Mouse (Mus musculus): ENCODE results near the gene Ccdc107. TPM values are rescaled to one million over a fixed set of nuclear protein-coding genes. Genes with fewer than 3 reads are reported as not detected.

Gene Ccdc107
- total RNA-seq (2018; cell fraction: chromatin; rRNA removed) = 10 to 100 TPM in 21 of 26 experiments, 1 to 10 TPM in 5; 3.7 to 31.8 (median 17.7) TPM
- 10 to 100 TPM; 15.7 to 30.8 (median 22.4) TPM for total RNA-seq (2018; cell fraction: cytosol; rRNA removed)
- 10 to 100 TPM in 25 of 26 experiments, 1 to 10 TPM in 1; 7.9 to 38.1 (median 20.2) TPM for total RNA-seq (2018; cell fraction: nucleus; rRNA removed)
- polyA plus RNA-seq (2018) = 24.0 to 38.6 TPM (median 24.2 TPM) in 3 replicates

DNA sequence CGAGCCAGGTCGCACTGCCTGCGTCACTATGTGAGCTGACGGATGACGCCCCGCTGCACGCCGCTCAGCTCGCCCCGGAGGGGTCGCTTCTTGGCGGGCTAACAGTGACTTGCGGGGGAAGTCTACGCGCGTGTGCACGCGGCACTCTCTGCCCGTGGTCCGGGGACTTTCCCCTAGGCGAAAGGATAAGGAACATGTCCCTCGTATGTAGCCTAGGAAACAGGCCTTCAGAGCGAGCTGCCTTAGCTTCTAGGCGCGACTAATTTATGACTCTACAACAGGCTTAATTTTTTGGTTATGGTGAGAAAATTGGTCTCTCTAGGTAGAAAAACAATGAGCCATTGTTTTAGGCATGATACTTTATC lies at the start of gene Ccdc107:
Gene Ccdc107 (plus strand): TSS at position 80 of the 365 bp plus-strand sequence.
- H3K79me2 ChIP-seq (ENCODE audit: inconsistent target) = no peaks in the 10 kb centered on the region
- peak within 1 kb of the TSS; percentile 65 for H3K27ac ChIP-seq
- under 1% methylated on average over 25 of the region's 25 CpGs for WGBS (ENCODE audit: missing documents)
- H3K36me3 ChIP-seq (ENCODE audit: inconsistent target) = no peaks in the 10 kb centered on the region
- peak within 1 kb of the TSS; percentile 54 for H3K4me3 ChIP-seq (ENCODE audit: inconsistent target)

DNA sequence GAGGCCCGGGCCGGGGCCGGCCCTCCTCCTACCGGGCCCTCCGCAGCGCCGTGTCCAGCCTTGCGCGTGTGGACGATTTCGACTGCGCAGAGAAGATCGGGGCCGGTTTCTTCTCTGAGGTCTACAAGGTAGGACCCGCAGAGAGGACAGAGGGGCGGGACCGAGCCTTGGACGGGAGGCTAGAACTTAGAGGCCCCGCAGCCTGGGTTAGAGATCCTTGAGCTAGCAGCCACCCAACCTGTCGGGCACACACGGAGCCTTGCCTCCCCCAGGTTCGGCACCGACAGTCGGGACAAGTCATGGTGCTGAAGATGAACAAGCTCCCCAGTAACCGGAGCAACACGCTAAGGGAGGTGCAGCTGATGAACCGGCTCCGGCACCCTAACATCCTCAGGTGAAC lies 49.2 kb upstream of the Ccdc107 start:
- Histone ChIP-seq H3K27ac (no peak overlapping the region), H3K36me3 (ENCODE audit: inconsistent target) (peaks cover 29% of the 10 kb centered on the region), H3K4me3 (ENCODE audit: inconsistent target) (peak overlapping the region; percentile 66), H3K79me2 (ENCODE audit: inconsistent target) (peaks cover 15% of the 10 kb centered on the region)
- WGBS (ENCODE audit: missing documents) = 3% methylated on average over 28 of the region's 28 CpGs

DNA sequence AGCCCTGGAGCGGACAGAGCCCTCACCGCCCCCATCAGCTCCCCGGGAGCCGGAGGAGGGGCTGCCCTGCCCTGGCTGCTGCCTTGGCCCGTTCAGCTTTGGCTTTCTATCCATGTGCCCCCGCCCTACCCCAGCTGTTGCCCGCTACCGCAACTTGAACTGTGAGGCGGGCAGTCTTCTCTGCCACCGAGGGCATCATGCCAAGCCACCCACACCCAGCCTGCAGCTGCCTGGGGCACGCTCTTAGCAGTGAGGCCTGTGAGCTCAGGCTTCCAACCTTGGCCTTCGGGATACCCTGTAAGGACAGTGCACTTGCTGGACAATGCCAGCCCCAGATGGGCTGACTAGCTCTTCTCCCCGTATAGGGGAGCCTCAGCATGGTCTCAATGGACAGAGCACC lies 45.4 kb upstream of the Ccdc107 start:
- peaks cover 40% of the 10 kb centered on the region for H3K79me2 ChIP-seq (ENCODE audit: inconsistent target)
- H3K36me3 ChIP-seq (ENCODE audit: inconsistent target) = peaks cover 61% of the 10 kb centered on the region
- no peak overlapping the region for H3K4me3 ChIP-seq (ENCODE audit: inconsistent target)
- H3K27ac ChIP-seq = no peak overlapping the region
- 94% methylated on average over 13 of the region's 13 CpGs for WGBS (ENCODE audit: missing documents)

DNA sequence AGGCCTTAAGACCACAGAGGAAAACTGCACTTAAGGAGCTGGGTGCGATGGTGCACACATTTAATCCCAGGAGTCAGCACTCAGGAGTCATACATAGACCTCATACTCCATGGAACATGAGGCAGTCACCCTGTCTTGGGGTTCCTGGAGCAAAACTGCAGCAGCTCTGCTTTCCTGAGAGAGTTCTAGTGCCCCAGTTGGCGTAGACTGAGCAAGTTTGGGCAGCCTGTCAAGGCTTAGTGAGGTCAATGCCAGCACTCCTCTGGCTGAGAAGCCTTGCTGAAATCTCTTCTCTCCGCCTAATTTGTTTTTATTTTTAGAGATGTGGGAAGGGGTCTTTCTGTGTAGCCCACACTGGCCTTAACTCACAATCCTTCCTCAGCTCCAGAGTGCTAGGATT lies 44.1 kb upstream of the Ccdc107 start:
- H3K4me3 ChIP-seq (ENCODE audit: inconsistent target) = no peak overlapping the region
- H3K27ac ChIP-seq = no peak overlapping the region
- WGBS (ENCODE audit: missing documents) = 97% methylated on average over 3 of the region's 3 CpGs
- peaks cover 61% of the 10 kb centered on the region for H3K36me3 ChIP-seq (ENCODE audit: inconsistent target)
- peaks cover 51% of the 10 kb centered on the region for H3K79me2 ChIP-seq (ENCODE audit: inconsistent target)

DNA sequence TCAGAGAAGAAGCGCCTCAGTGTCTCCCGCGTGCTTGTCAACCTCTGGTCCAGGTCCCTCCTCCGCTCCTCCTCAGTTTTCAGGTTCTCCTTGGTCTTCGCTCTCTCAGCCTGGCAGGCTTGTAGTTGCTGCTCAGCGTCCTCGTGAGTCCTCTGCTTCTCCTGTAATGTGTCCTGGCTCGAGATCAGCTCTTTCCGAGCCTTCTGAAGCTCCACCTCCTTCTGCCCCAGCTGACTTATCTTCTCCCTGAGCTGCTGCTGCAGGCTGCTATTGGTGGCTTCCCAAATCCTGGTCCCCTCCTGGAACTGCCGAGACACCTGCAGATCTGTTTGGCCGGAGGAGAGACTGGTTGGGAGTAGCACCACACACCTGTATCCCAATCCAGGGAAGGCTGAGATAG lies 40.4 kb upstream of the Ccdc107 start:
- no peak overlapping the region for H3K4me3 ChIP-seq (ENCODE audit: inconsistent target)
- H3K79me2 ChIP-seq (ENCODE audit: inconsistent target) = peaks cover 45% of the 10 kb centered on the region
- WGBS (ENCODE audit: missing documents) = 87% methylated on average over 10 of the region's 11 CpGs
- H3K36me3 ChIP-seq (ENCODE audit: inconsistent target) = peaks cover 44% of the 10 kb centered on the region
- no peak overlapping the region for H3K27ac ChIP-seq

DNA sequence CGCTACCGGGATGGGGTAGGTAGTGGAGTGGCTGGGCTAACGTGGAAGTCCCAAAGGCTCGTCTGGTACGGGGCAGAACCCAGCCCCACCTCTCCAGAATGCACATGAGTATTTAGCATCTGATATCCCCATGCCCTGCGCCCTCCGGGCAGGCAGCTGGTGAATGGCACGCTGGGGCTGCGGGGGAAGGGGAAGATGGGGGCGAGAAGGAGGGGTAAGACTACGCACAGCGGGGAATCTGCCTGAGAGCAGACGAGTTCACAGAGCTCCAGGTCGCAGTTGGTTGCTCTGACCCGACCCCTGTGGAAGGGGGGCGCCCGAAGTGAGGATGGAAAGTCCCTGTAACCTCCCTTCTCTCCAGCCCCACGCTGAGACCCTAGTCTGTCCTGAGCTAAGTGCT lies 39.3 kb upstream of the Ccdc107 start:
- Histone ChIP-seq H3K79me2 (ENCODE audit: inconsistent target) (peaks cover 45% of the 10 kb centered on the region), H3K4me3 (ENCODE audit: inconsistent target) (peak overlapping the region; percentile 53), H3K27ac (peak overlapping the region; percentile 78), H3K36me3 (ENCODE audit: inconsistent target) (peaks cover 33% of the 10 kb centered on the region)
- 8% methylated on average over 18 of the region's 18 CpGs for WGBS (ENCODE audit: missing documents)

DNA sequence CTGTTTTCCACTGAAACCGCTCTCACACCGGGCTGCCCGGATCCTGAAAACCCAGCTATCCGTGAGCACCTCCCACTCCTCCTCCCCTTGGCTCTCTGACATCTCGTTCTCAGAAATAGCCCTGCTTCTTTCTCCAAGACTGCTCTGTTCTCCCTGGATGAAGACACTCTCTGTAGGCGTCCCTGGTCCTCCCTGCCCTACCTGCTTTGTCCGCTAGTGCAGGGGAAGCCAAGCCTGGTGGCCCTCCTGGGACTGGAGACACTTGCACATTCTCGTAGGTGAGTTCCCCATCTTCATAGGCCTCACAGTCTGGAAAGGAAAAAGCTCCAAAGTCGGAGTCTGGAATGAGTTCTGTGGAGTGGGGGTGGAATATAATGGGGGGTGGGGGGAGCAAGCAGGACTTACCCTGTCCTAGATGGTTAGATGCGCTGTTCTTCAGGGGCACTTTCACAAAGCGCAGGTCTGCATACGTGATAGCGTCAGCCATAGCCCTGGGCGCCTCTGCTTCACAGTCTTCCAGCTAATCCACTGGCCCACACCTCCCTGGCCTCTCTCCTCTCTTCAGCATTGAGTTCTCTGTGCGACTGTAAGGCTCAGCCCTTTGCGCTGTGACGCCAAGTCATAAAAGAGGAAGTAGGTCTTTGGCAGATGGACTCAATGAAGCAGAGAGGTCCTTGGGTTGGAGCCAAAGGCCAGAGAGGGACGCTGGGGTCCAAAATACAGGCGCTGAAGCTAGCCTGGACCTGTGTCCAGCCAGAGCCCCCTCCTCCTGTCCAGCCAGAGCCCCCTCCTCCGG lies 38.5 kb upstream of the Ccdc107 start, which contains the start of gene Cd72:
Gene Cd72 (minus strand): TSS at position 588 of the 796 bp plus-strand sequence.
- H3K4me3 ChIP-seq (ENCODE audit: inconsistent target) = peak within 1 kb of the TSS; percentile 53
- peak within 1 kb of the TSS; percentile 78 for H3K27ac ChIP-seq
- H3K79me2 ChIP-seq (ENCODE audit: inconsistent target) = peaks cover 45% of the 10 kb centered on the region
- 6% methylated on average over 20 of the region's 20 CpGs for WGBS (ENCODE audit: missing documents)
- H3K36me3 ChIP-seq (ENCODE audit: inconsistent target) = peaks cover 25% of the 10 kb centered on the region; the same call in 1 of the 2 replicates

DNA sequence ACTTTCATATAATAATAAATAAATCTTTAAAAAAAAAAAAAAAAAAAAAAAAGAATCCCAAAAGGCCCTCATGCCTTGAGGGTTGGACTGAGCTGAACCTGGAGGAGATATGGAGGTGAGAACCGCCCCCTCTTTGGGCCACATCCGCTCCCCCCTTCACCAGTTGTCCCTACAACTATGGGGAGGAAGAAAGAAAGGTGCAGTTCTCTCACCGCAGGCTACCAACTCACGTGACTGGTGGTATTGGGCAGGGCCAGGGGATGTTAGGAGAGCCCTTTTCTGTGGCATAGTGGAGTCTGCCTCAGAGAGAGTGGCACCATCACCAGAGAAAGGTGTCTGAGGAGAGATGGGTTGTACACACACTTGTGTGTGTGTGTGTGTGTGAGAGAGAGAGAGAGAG lies 36.2 kb upstream of the Ccdc107 start:
- H3K79me2 ChIP-seq (ENCODE audit: inconsistent target) = peaks cover 28% of the 10 kb centered on the region
- H3K36me3 ChIP-seq (ENCODE audit: inconsistent target) = peaks cover 8% of the 10 kb centered on the region; the same call in 1 of the 2 replicates
- no peak overlapping the region for H3K27ac ChIP-seq
- WGBS (ENCODE audit: missing documents) = 44% methylated on average over 4 of the region's 4 CpGs
- no peak overlapping the region for H3K4me3 ChIP-seq (ENCODE audit: inconsistent target)

DNA sequence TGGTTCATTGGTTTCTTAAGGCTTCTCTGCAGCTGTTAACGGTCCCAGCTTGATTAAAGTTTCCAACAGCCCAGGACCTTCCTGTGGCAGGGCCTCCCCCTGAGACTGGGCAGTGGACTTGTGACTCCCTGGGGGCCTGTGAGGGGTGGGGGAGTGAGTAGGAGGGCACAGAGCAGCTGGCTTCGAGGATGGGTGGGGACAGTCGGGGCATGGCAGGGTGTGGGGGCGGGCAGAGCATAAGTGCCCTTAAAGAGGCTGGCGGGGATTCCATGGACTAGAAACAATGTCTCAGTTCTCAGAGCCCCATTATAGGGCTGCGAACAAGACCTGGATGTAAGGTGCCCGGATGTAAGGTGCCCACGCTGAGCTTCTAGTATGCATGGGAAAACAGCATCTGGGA lies 35.6 kb upstream of the Ccdc107 start:
- Histone ChIP-seq H3K27ac (no peak overlapping the region), H3K79me2 (ENCODE audit: inconsistent target) (peaks cover 22% of the 10 kb centered on the region), H3K4me3 (ENCODE audit: inconsistent target) (no peak overlapping the region), H3K36me3 (ENCODE audit: inconsistent target) (peaks cover 2% of the 10 kb centered on the region; the same call in 1 of the 2 replicates)
- 42% methylated on average over 8 of the region's 8 CpGs for WGBS (ENCODE audit: missing documents)

DNA sequence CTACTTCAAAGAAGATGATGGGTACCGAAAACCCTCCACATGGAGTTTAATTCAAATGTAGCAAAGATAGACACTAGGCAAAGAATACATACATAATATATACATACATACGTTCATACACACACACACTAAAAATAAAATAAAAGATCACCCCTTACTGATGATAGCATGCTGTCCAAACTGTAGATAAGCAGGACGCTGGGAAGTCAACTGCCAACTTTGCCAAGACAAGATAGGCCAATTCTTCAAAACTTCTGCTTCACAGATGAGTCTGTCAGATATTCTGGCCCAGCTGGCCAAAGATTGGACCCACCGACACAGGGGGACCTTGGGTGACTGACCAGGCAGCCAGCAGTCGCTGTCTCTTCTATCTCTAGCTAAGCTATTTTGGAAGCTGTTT lies 29.6 kb upstream of the Ccdc107 start:
- Histone ChIP-seq H3K4me3 (ENCODE audit: inconsistent target) (no peak overlapping the region), H3K36me3 (ENCODE audit: inconsistent target) (no peaks in the 10 kb centered on the region), H3K27ac (no peak overlapping the region), H3K79me2 (ENCODE audit: inconsistent target) (no peaks in the 10 kb centered on the region)
- 96% methylated on average over 5 of the region's 5 CpGs for WGBS (ENCODE audit: missing documents)

DNA sequence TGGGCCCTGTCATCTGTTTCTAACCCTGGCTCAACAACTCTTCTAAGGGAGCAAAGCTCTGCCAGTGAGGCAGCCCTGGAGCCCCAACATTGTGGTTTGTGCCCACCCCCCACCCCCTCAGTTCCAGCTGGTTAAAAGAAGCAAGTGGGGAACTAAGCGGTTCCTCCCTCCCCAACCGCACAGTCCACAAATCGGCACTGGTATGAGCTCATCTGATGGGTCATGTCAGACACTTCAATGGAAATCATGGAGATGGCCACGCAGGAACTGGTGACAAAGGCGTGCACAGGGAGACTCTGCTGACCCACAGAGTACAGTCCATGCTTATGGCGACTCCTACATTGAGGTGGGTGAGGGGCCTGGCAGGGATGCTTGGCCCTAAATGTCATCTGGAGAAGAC lies 26.8 kb upstream of the Ccdc107 start:
- peak overlapping the region; percentile 100 for H3K27ac ChIP-seq

DNA sequence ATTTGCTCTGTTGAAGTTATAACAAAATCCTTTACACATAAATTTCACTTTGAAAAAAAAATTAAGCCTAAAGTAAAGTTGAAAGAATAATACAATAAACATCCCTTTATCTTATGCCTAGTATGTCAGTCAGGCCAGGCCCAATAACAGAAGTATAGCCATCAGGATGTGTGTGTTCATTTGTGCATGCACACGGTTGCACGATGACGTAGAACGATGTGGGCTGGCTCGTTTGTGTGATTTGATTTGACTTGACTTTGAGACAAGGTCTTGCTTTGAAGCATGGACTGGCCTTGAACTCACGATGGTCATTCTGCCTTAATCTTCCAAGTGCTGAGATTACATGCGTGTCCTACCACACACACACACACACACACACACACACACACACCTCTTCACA lies 25.8 kb upstream of the Ccdc107 start:
- H3K79me2 ChIP-seq (ENCODE audit: inconsistent target) = no peaks in the 10 kb centered on the region
- H3K27ac ChIP-seq = peak overlapping the region; percentile 100
- H3K4me3 ChIP-seq (ENCODE audit: inconsistent target) = no peak overlapping the region
- H3K36me3 ChIP-seq (ENCODE audit: inconsistent target) = no peaks in the 10 kb centered on the region
- WGBS (ENCODE audit: missing documents) = 91% methylated on average over 7 of the region's 7 CpGs

More for the DNA sequence above, 26.8 kb upstream of the Ccdc107 start:
- whole genome bisulfite sequencing (ENCODE audit: missing documents) = 18% methylated on average over 6 of the region's 6 CpGs
- Histone ChIP-seq H3K79me2 (ENCODE audit: inconsistent target) (no peaks in the 10 kb centered on the region), H3K36me3 (ENCODE audit: inconsistent target) (no peaks in the 10 kb centered on the region), H3K4me3 (ENCODE audit: inconsistent target) (no peak overlapping the region)

DNA sequence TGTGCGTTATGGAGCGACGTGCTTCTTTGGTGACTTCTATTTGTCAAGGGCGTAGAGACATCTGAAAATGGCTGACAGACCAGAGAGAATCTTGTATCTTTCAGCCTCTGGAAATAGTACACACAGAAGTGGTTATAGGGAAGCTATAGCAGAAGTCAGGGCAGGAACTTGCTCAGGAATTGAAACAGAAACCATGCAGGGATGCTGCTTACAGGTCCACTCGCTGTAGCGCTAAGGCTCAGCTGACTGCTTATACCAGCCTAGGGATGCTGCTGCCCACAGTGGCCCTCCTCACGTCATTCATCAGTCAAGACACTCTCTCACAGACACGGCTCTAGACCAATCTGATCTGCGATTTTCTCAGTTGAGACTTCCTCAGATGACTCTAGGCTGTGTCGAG lies 22.4 kb upstream of the Ccdc107 start:
- Histone ChIP-seq H3K36me3 (ENCODE audit: inconsistent target) (no peaks in the 10 kb centered on the region), H3K79me2 (ENCODE audit: inconsistent target) (no peaks in the 10 kb centered on the region), H3K27ac (peak overlapping the region; percentile 37), H3K4me3 (ENCODE audit: inconsistent target) (no peak overlapping the region)
- 82% methylated on average over 10 of the region's 10 CpGs for WGBS (ENCODE audit: missing documents)

DNA sequence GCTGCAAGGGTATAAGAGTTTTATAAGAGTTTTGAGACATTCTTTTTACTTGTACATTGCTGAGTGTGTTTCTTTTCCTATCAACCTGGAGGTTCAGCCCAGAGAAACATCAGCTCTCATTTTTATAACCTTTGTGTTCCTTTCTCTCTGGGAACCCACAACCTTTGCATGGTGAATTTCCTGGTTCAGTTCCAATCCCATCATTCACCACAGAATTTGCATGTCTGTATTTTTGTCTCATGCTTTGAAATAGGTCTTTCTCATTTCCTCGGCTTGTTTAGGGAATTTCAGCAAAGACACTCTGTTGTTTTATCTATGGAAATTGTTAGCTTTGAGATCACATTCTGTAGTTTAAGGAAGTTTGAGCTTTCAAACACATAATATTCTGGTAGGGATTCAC lies 19.1 kb upstream of the Ccdc107 start:
- no peak overlapping the region for H3K4me3 ChIP-seq (ENCODE audit: inconsistent target)
- 0% methylated on average over 1 of the region's 1 CpGs for WGBS (ENCODE audit: missing documents)
- peak overlapping the region; percentile 57 for H3K27ac ChIP-seq
- H3K79me2 ChIP-seq (ENCODE audit: inconsistent target) = no peaks in the 10 kb centered on the region
- H3K36me3 ChIP-seq (ENCODE audit: inconsistent target) = no peaks in the 10 kb centered on the region

DNA sequence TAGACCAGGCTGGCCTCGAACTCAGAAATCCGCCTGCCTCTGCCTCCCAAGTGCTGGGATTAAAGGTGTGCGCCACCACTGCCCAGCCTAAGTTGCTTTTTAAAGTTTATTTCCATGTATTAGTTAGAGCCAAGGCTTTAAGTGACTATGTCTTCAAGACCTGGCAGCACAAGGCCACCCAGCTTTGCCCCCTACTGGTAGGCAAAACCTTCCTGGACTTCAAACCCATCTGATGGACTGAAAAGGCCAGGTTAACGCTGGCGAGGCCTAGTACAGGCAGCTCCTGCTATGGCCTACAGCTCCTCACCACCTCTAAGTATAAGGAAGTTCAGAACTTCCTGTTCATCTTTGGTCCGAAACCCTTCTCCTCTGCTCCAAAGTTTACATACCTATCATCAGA lies 16.1 kb upstream of the Ccdc107 start:
- Histone ChIP-seq H3K4me3 (ENCODE audit: inconsistent target) (no peak overlapping the region), H3K79me2 (ENCODE audit: inconsistent target) (no peaks in the 10 kb centered on the region), H3K36me3 (ENCODE audit: inconsistent target) (no peaks in the 10 kb centered on the region), H3K27ac (no peak overlapping the region)
- 63% methylated on average over 4 of the region's 6 CpGs for WGBS (ENCODE audit: missing documents)

Data from macrophage (primary cell).